Mouse (Mus musculus): Measurements from ENCODE around the gene Tmem163.

- TF ChIP-seq POLR2A (IDR thresholded peaks at IDR 0.05; ENCODE audit: low read depth, low read length) (no peak), CTCF (IDR thresholded peaks at IDR 0.05; ENCODE audit: extremely low read depth, insufficient read length, insufficient replicate concordance, low read depth, low read length) (no peak)
Observed at GRCm38 (mm10) chr1:127573186-127573585, 106.2 kb downstream of the Tmem163 start.

All from small intestine, adult 2 months (tissue).